Mouse (Mus musculus) lung, embryonic 15.5 days (tissue): Measurements from ENCODE around the gene Gtf3c3. TPM values are rescaled to one million over a fixed set of nuclear protein-coding genes. Genes with fewer than 3 reads are reported as not detected.

Experiments used
- ATAC-seq: fragments of 200-750 bp; cut with Nextera tagmentation; 2 replicates; pipeline ENCODE4 v1.8.0; 2017; ENCODE audit warnings: moderate number of reproducible peaks, borderline replicate concordance; ENCODE audit not compliant: low FRiP score, low TSS enrichment; ENCODE audit errors: extremely low read depth
- H3K27ac ChIP-seq: fragments of 300-500 bp; sonication (generic); 2 replicates; pipeline ENCODE4 v1.5.1; 2015; ENCODE audit warnings: moderate library complexity, mild to moderate bottlenecking, inconsistent platforms
- H3K27me3 ChIP-seq: fragments of 300-500 bp; sonication (generic); 2 replicates; pipeline ENCODE4 v1.6.1; 2015; ENCODE audit warnings: inconsistent platforms
- H3K36me3 ChIP-seq: fragments of 300-500 bp; sonication (generic); 2 replicates; pipeline ENCODE4 v1.6.1; 2015; ENCODE audit warnings: inconsistent platforms
- H3K4me1 ChIP-seq: fragments of 300-500 bp; sonication (generic); 2 replicates; pipeline ENCODE4 v1.6.1; 2015; ENCODE audit warnings: inconsistent platforms
- H3K4me2 ChIP-seq: fragments of 300-500 bp; sonication (generic); 2 replicates; pipeline ENCODE4 v1.6.1; 2015; ENCODE audit warnings: inconsistent platforms, mild to moderate bottlenecking, moderate library complexity
- H3K4me3 ChIP-seq: fragments of 300-500 bp; sonication (generic); 2 replicates; pipeline ENCODE4 v1.5.1; 2015; ENCODE audit warnings: mild to moderate bottlenecking, inconsistent platforms
- H3K9ac ChIP-seq: fragments of 300-500 bp; sonication (generic); 2 replicates; pipeline ENCODE4 v1.6.1; 2015; ENCODE audit warnings: inconsistent platforms
- H3K9me3 ChIP-seq: fragments of 300-500 bp; sonication (generic); 2 replicates; pipeline ENCODE4 v1.6.1; 2016; ENCODE audit warnings: inconsistent platforms
- WGBS: fragments of 180-500 bp; shearing (Covaris S2); methylation state at CpG from one replicate; pipeline ENCODE4 v1.1.7; 2015; 5-methylcytosine and 5-hydroxymethylcytosine counted together
- polyA plus RNA-seq: library from polyadenylated mRNA; unstranded; fragments of >200 nt; fragmentation: Nextera tagmentation; extraction: Ambion mirVana; gene quantifications from 2 replicates; pipeline ENCODE4 v1.2.1, GENCODE M21; 2015

The Gtf3c3 gene
- polyA plus RNA-seq, 1 experiment from 2014 or later: 25.4 TPM

- Histone ChIP-seq H3K4me3 (no peak overlapping the region), H3K4me1 (no peaks in the 10 kb centered on the region), H3K27ac (no peak overlapping the region), H3K9ac (no peak overlapping the region), H3K4me2 (no peak overlapping the region), H3K36me3 (no peaks in the 10 kb centered on the region), H3K9me3 (no peaks in the 10 kb centered on the region), H3K27me3 (no peaks in the 10 kb centered on the region)
- ATAC-seq: no peak
- WGBS: 29% methylated on average over 1 of the region's 1 CpGs
Measured at GRCm38 (mm10) chr1:54384221-54384620, 54.5 kb downstream of the Gtf3c3 start.

DNA sequence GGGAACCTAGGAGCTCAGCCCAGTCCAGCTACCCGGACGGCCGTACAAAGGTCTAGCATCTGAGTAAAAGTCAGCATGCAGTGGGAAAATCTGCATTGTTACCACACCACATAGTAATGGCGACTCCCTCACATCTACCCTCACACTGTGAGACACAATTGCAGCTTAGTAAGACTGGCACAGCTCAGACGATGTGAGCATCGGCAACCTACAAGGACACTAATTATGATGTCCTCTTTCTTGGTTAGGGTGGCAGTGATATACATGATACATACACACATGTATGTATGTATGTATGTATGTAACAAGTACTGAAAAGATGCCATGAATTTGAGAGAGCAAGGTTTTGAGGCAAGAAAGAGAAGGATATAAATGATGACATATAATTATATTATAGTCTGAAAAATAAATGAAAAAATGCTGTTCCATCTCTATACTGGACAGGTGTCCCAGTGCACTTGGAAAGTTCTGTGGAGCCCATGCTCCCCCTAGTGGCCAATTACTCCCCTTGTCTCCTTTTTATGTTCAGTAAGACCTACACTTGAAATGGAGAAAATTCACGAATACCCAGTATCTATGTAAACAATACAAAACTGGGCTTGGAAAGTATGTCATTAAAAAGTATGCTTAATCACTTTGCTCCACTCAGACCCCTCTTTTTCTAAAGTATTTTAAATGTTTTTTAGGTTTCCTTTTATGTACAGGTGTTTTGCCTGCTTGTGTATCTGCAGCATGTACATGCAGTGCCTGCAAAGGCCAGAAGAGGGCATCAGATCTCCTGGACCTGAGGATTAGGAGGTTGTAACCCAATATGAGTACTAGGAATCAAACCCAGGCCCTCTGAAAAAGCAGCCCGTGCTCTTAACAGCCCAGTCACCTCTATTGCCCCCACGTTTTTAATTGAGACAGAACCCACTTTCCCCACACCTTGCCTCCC lies 57.5 kb downstream of the Gtf3c3 start:
- no peak for ATAC-seq
- H3K27me3 ChIP-seq: no peaks in the 10 kb centered on the region
- no peak overlapping the region for H3K27ac ChIP-seq
- 83% methylated on average over 9 of the region's 9 CpGs for WGBS
- no peaks in the 10 kb centered on the region for H3K4me1 ChIP-seq
- H3K4me3 ChIP-seq: no peak overlapping the region
- H3K36me3 ChIP-seq: no peaks in the 10 kb centered on the region
- no peaks in the 10 kb centered on the region for H3K9me3 ChIP-seq
- no peak overlapping the region for H3K9ac ChIP-seq
- H3K4me2 ChIP-seq: no peak overlapping the region

DNA sequence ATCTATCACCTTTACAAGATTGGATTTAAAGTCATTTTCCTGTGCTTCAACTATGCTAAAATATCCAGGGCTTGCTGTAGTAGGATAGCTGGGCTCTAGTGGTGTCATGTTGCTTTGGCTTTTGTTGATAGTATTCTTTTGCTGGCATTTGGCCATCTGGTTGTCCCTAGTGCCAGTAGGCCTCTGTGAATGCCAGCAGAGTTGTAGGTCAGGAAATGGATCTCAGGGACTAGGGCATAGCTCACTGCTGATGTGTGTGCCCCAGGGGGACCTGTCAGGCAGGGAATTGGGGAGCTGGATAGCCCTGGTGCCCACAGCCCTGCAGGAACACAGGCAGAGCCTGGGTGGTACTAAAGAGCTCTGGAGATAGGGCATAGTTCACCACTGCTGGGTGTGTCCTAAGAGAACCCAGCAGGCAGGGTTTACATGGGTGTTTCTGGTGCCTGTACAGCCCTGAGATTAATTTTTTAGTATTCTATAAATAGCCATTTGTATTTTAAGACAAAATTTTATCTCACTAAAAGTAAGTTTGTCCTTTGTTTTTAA lies 61.2 kb downstream of the Gtf3c3 start:
- Histone ChIP-seq H3K9me3 (no peaks in the 10 kb centered on the region), H3K4me3 (no peak overlapping the region), H3K36me3 (no peaks in the 10 kb centered on the region), H3K27ac (no peak overlapping the region), H3K27me3 (no peaks in the 10 kb centered on the region), H3K4me1 (no peaks in the 10 kb centered on the region), H3K9ac (no peak overlapping the region), H3K4me2 (no peak overlapping the region)
- ATAC-seq: no peak

DNA sequence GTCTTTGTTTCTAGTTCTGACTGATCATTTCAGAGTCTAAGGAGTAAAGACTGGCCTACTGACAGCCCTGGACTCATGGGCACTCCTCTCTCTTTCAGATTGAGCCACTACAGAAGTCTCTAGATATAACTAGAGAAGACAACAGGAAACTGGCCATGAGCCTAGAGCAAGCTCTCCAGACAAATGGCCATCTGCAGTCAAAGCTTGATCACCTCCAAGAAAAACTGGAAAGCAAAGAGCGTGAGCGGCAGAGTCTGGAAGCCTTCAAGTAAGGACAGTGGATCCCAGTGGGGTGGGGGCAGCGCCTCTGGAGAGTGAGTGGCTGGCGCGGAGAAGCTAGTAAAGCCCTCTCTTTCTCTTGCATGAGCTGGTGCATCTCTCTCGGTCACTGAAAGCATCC lies 82.2 kb downstream of the Gtf3c3 start:
- no peaks in the 10 kb centered on the region for H3K27me3 ChIP-seq
- no peaks in the 10 kb centered on the region for H3K4me1 ChIP-seq
- 83% methylated on average over 6 of the region's 6 CpGs for WGBS
- no peak overlapping the region for H3K9ac ChIP-seq
- no peak for ATAC-seq
- no peak overlapping the region for H3K4me2 ChIP-seq
- no peaks in the 10 kb centered on the region for H3K36me3 ChIP-seq
- no peaks in the 10 kb centered on the region for H3K9me3 ChIP-seq
- no peak overlapping the region for H3K4me3 ChIP-seq
- H3K27ac ChIP-seq: no peak overlapping the region

GRCm38 (mm10) chr1:54355485-54355884 lies 83.3 kb downstream of the Gtf3c3 start:
- WGBS: 60% methylated on average over 5 of the region's 5 CpGs
- Histone ChIP-seq H3K9ac (no peak overlapping the region), H3K27ac (no peak overlapping the region), H3K4me3 (no peak overlapping the region), H3K4me1 (no peaks in the 10 kb centered on the region), H3K27me3 (no peaks in the 10 kb centered on the region), H3K4me2 (no peak overlapping the region), H3K9me3 (no peaks in the 10 kb centered on the region), H3K36me3 (no peaks in the 10 kb centered on the region)
- ATAC-seq: no peak

DNA sequence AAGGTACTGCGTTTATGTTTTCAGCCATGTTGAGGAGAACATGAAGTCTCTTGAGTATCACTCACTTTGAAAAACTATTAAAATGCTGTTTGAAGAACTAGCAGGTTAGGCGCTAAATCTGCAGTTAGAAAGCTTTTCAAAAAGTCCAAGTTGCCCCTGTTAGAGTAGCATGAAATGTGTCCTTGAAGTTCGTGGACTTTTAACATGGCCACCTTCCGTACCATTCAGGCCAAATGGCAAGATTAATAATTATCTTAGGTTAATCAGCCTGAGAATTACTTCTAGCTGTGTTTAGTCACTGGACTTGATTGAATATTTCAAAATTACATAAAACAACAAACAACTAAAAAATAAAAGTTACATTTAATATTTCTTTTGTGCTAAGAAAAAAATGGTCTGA lies 84.0 kb downstream of the Gtf3c3 start:
- WGBS: 90% methylated on average over 4 of the region's 4 CpGs
- H3K4me1 ChIP-seq: no peaks in the 10 kb centered on the region
- ATAC-seq: no peak
- no peak overlapping the region for H3K4me2 ChIP-seq
- H3K27me3 ChIP-seq: no peaks in the 10 kb centered on the region
- no peaks in the 10 kb centered on the region for H3K36me3 ChIP-seq
- H3K27ac ChIP-seq: no peak overlapping the region
- no peaks in the 10 kb centered on the region for H3K9me3 ChIP-seq
- no peak overlapping the region for H3K9ac ChIP-seq
- H3K4me3 ChIP-seq: no peak overlapping the region

Other genes with a start within 250 kb of the Gtf3c3 start
- 4.3 and 5.5 TPM in 2 replicates for gene Hecw2, start 243.8 kb downstream of the Gtf3c3 start, polyA plus RNA-seq
- gene Ccdc150, start 188.3 kb downstream of the Gtf3c3 start, polyA plus RNA-seq: 0.18 and 0.45 TPM in 2 replicates
- 5.1 and 5.5 TPM in 2 replicates for gene Pgap1, start 118.7 kb upstream of the Gtf3c3 start, polyA plus RNA-seq